Mouse (Mus musculus) kidney, adult 2 months (tissue): ENCODE data around the gene Mfsd6.

Experiments
- CTCF ChIP-seq: fragments of 200-500 bp; conservative IDR thresholded peaks from 2 replicates; pipeline ENCODE4 v1.5.1; 2011; ENCODE audit warnings: low read depth, mild to moderate bottlenecking, control low read depth, low read length, moderate library complexity, mixed read lengths; ENCODE audit not compliant: insufficient read depth, insufficient read length
- POLR2A ChIP-seq: fragments of 200-500 bp; IDR thresholded peaks from one replicate; pipeline ENCODE4 v1.6.1; 2011; ENCODE audit warnings: low read depth, low read length, control low read depth

- TF ChIP-seq POLR2A (no peak), CTCF (no peak)
Observed at GRCm38 (mm10) chr1:52714021-52714420, 13.2 kb downstream of the Mfsd6 start.
